Mouse (Mus musculus): ENCODE data around the gene Rundc3a.
A peak's percentile ranks its signal among the peaks of the same experiment; 100 is the strongest.

The Rundc3a gene

GRCm38 (mm10) chr11:102447497-102447896 is 54.3 kb downstream of the Rundc3a start, which contains the start of gene Fam171a2:
Fam171a2 (minus strand) TSS chr11:102447682.
- peak; percentile 80 to 88 for DNase-seq (ENCODE audit: low spot score in 2 of 2)

- peak; percentile 60 to 68 for DNase-seq (ENCODE audit: low spot score in 2 of 2)
These were observed 55.1 kb downstream of the Rundc3a start for GRCm38 (mm10) chr11:102448327-102448726.

GRCm38 (mm10) chr11:102449043-102450008 is 56.1 kb downstream of the Rundc3a start:
- peak in 1 of 2 experiments; percentile 70 for DNase-seq (ENCODE audit: low spot score in 2 of 2)
